Mouse (Mus musculus): ENCODE measurements around the gene Wdr91. TPM values are rescaled to one million over a fixed set of nuclear protein-coding genes. Genes with fewer than 3 reads are reported as not detected.

The Wdr91 gene
- total and polyA plus RNA-seq, 2 experiments from 2014 or later: 19.1 to 52.6 TPM

- no peak for DNase-seq (ENCODE audit: low spot score)
- no peak for TF ChIP-seq CTCF (IDR thresholded peaks at IDR 0.05)
- no peak overlapping the region for H3K4me3 ChIP-seq (ENCODE audit: low read depth, low read length)
- no peaks in the 10 kb centered on the region for H3K4me1 ChIP-seq (ENCODE audit: insufficient read depth, low read length)
- H3K27me3 ChIP-seq (ENCODE audit: insufficient read depth, low read length): no peaks in the 10 kb centered on the region
- H3K27ac ChIP-seq (ENCODE audit: low read depth, low read length): no peak overlapping the region
- no peaks in the 10 kb centered on the region for H3K36me3 ChIP-seq (ENCODE audit: insufficient read depth, low read length)
- ATAC-seq (ENCODE audit: low FRiP score): no peak
- 73% methylated on average over 5 of the region's 5 CpGs for WGBS
- no peaks in the 10 kb centered on the region for H3K9me3 ChIP-seq (ENCODE audit: low read length)
- no peak overlapping the region for H3K9ac ChIP-seq (replicated peaks; ENCODE audit: low read length, poor library complexity, severe bottlenecking)
- H3K4me2 ChIP-seq (ENCODE audit: low read depth, low read length, poor library complexity, severe bottlenecking): no peak overlapping the region
These were observed 40.0 kb downstream of the Wdr91 start for GRCm38 (mm10) chr6:34870724-34871123.

GRCm38 (mm10) chr6:34870136-34870535 lies 40.5 kb downstream of the Wdr91 start:
- no peak overlapping the region for H3K27ac ChIP-seq (ENCODE audit: low read depth, low read length)
- no peaks in the 10 kb centered on the region for H3K4me1 ChIP-seq (ENCODE audit: insufficient read depth, low read length)
- DNase-seq (ENCODE audit: low spot score) (no peak), ATAC-seq (ENCODE audit: low FRiP score) (no peak)
- no peak overlapping the region for H3K4me3 ChIP-seq (ENCODE audit: low read depth, low read length)
- H3K27me3 ChIP-seq (ENCODE audit: insufficient read depth, low read length): no peaks in the 10 kb centered on the region
- H3K9me3 ChIP-seq (ENCODE audit: low read length): no peaks in the 10 kb centered on the region
- 85% methylated on average over 5 of the region's 5 CpGs for WGBS
- no peak overlapping the region for H3K9ac ChIP-seq (replicated peaks; ENCODE audit: low read length, poor library complexity, severe bottlenecking)
- H3K36me3 ChIP-seq (ENCODE audit: insufficient read depth, low read length): no peaks in the 10 kb centered on the region
- no peak for TF ChIP-seq CTCF (IDR thresholded peaks at IDR 0.05)
- H3K4me2 ChIP-seq (ENCODE audit: low read depth, low read length, poor library complexity, severe bottlenecking): no peak overlapping the region

- Histone ChIP-seq H3K4me2 (ENCODE audit: low read depth, low read length, poor library complexity, severe bottlenecking) (no peak overlapping the region), H3K36me3 (ENCODE audit: insufficient read depth, low read length) (no peaks in the 10 kb centered on the region), H3K27ac (ENCODE audit: low read depth, low read length) (no peak overlapping the region), H3K4me3 (ENCODE audit: low read depth, low read length) (no peak overlapping the region), H3K27me3 (ENCODE audit: insufficient read depth, low read length) (no peaks in the 10 kb centered on the region), H3K9ac (replicated peaks; ENCODE audit: low read length, poor library complexity, severe bottlenecking) (no peak overlapping the region), H3K4me1 (ENCODE audit: insufficient read depth, low read length) (no peaks in the 10 kb centered on the region), H3K9me3 (ENCODE audit: low read length) (no peaks in the 10 kb centered on the region)
- DNase-seq (ENCODE audit: low spot score): no peak
- 84% methylated on average over 13 of the region's 13 CpGs for WGBS
- no peak for TF ChIP-seq CTCF (IDR thresholded peaks at IDR 0.05)
- no peak for ATAC-seq (ENCODE audit: low FRiP score)
These were observed 41.3 kb downstream of the Wdr91 start for GRCm38 (mm10) chr6:34869225-34869915.

- H3K27me3 ChIP-seq (ENCODE audit: insufficient read depth, low read length): no peaks in the 10 kb centered on the region
- no peak for ATAC-seq (ENCODE audit: low FRiP score)
- 86% methylated on average over 20 of the region's 20 CpGs for WGBS
These were observed 42.0 kb downstream of the Wdr91 start for GRCm38 (mm10) chr6:34868507-34869217.

DNA sequence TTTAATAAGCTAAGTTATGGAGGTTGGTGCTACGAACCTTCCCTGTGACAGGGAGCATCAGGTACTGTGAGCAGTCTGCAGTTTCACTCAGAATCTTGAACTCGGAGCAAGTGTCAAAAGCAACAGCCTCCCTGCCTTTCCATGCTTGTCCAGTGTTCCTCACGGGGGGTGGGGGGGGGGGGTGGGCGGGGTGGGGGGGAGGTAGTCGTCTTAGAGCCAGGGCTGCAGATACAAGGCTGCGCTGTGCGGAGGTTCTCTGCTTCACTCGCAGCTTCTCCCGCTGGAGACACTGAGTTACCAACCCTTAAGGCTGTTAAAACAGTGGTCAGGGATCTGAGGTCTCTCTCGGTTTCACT lies 42.7 kb downstream of the Wdr91 start:
- Histone ChIP-seq H3K36me3 (ENCODE audit: insufficient read depth, low read length) (no peaks in the 10 kb centered on the region), H3K4me2 (ENCODE audit: low read depth, low read length, poor library complexity, severe bottlenecking) (no peak overlapping the region), H3K27me3 (ENCODE audit: insufficient read depth, low read length) (no peaks in the 10 kb centered on the region), H3K9me3 (ENCODE audit: low read length) (no peaks in the 10 kb centered on the region), H3K27ac (ENCODE audit: low read depth, low read length) (no peak overlapping the region), H3K4me3 (ENCODE audit: low read depth, low read length) (no peak overlapping the region), H3K9ac (replicated peaks; ENCODE audit: low read length, poor library complexity, severe bottlenecking) (no peak overlapping the region), H3K4me1 (ENCODE audit: insufficient read depth, low read length) (no peaks in the 10 kb centered on the region)
- TF ChIP-seq CTCF (IDR thresholded peaks at IDR 0.05): no peak
- no peak for ATAC-seq (ENCODE audit: low FRiP score)
- DNase-seq (ENCODE audit: low spot score): no peak
- WGBS: 74% methylated on average over 10 of the region's 10 CpGs

More at GRCm38 (mm10) chr6:34868507-34869217, 42.0 kb downstream of the Wdr91 start:
- Histone ChIP-seq H3K4me1 (ENCODE audit: insufficient read depth, low read length) (no peaks in the 10 kb centered on the region), H3K36me3 (ENCODE audit: insufficient read depth, low read length) (no peaks in the 10 kb centered on the region), H3K9me3 (ENCODE audit: low read length) (no peaks in the 10 kb centered on the region), H3K27ac (ENCODE audit: low read depth, low read length) (no peak overlapping the region), H3K4me3 (ENCODE audit: low read depth, low read length) (no peak overlapping the region), H3K4me2 (ENCODE audit: low read depth, low read length, poor library complexity, severe bottlenecking) (no peak overlapping the region), H3K9ac (replicated peaks; ENCODE audit: low read length, poor library complexity, severe bottlenecking) (no peak overlapping the region)
- no peak for TF ChIP-seq CTCF (IDR thresholded peaks at IDR 0.05)
- DNase-seq (ENCODE audit: low spot score): no peak

GRCm38 (mm10) chr6:34867301-34867994 lies 43.2 kb downstream of the Wdr91 start:
- Histone ChIP-seq H3K36me3 (ENCODE audit: insufficient read depth, low read length) (no peaks in the 10 kb centered on the region), H3K9ac (replicated peaks; ENCODE audit: low read length, poor library complexity, severe bottlenecking) (no peak overlapping the region), H3K27me3 (ENCODE audit: insufficient read depth, low read length) (no peaks in the 10 kb centered on the region), H3K9me3 (ENCODE audit: low read length) (no peaks in the 10 kb centered on the region), H3K4me3 (ENCODE audit: low read depth, low read length) (no peak overlapping the region), H3K27ac (ENCODE audit: low read depth, low read length) (no peak overlapping the region), H3K4me1 (ENCODE audit: insufficient read depth, low read length) (no peaks in the 10 kb centered on the region), H3K4me2 (ENCODE audit: low read depth, low read length, poor library complexity, severe bottlenecking) (no peak overlapping the region)
- DNase-seq (ENCODE audit: low spot score): no peak
- WGBS: 77% methylated on average over 16 of the region's 16 CpGs
- no peak for TF ChIP-seq CTCF (IDR thresholded peaks at IDR 0.05)
- no peak for ATAC-seq (ENCODE audit: low FRiP score)
